Mouse (Mus musculus) stomach, embryonic 15.5 days (tissue): Measurements from ENCODE around the gene Tnc. TPM values are rescaled to one million over a fixed set of nuclear protein-coding genes. Genes with fewer than 3 reads are reported as not detected.
"Not testable (repeated sequence)": the region's sequence is repeated elsewhere in the genome, so short reads cannot be mapped to it uniquely, and the experiment has no call there.

ENCODE experiments used
- ATAC-seq: fragments of 200-750 bp; cut with Nextera tagmentation; 2 replicates; pipeline ENCODE4 v1.8.0; 2017; ENCODE audit warnings: low read depth, moderate number of reproducible peaks, moderate TSS enrichment; ENCODE audit not compliant: insufficient read depth, low FRiP score
- H3K27ac ChIP-seq: fragments of 300-500 bp; sonication (generic); 2 replicates; pipeline ENCODE4 v1.5.1; 2015; ENCODE audit warnings: mild to moderate bottlenecking, inconsistent platforms
- H3K27me3 ChIP-seq: fragments of 300-500 bp; sonication (generic); replicated peaks from 2 replicates; pipeline ENCODE4 v1.6.1; 2015; ENCODE audit warnings: inconsistent platforms
- H3K36me3 ChIP-seq: fragments of 300-500 bp; sonication (generic); 2 replicates; pipeline ENCODE4 v1.6.1; 2015; ENCODE audit warnings: inconsistent platforms
- H3K4me1 ChIP-seq: fragments of 300-500 bp; sonication (generic); 2 replicates; pipeline ENCODE4 v1.6.1; 2015; ENCODE audit warnings: inconsistent platforms
- H3K4me2 ChIP-seq: fragments of 300-500 bp; sonication (generic); 2 replicates; pipeline ENCODE4 v1.6.1; 2015; ENCODE audit warnings: mild to moderate bottlenecking, inconsistent platforms
- H3K4me3 ChIP-seq: fragments of 300-500 bp; sonication (generic); replicated peaks from 2 replicates; pipeline ENCODE4 v1.5.1; 2015; ENCODE audit warnings: inconsistent platforms
- H3K9ac ChIP-seq: fragments of 300-500 bp; sonication (generic); 2 replicates; pipeline ENCODE4 v1.6.1; 2015; ENCODE audit warnings: inconsistent platforms
- H3K9me3 ChIP-seq: fragments of 300-500 bp; sonication (generic); 2 replicates; pipeline ENCODE4 v1.6.1; 2016; ENCODE audit warnings: inconsistent platforms
- WGBS: fragments of 180-500 bp; shearing (Covaris S2); methylation state at CpG from one replicate; pipeline ENCODE4 v1.1.7; 2015; 5-methylcytosine and 5-hydroxymethylcytosine counted together
- polyA plus RNA-seq: library from polyadenylated mRNA; unstranded; fragments of >200 nt; fragmentation: Nextera tagmentation; extraction: Ambion mirVana; gene quantifications from 2 replicates; pipeline ENCODE4 v1.2.1, GENCODE M21; 2015

Gene Tnc
- polyA plus RNA-seq, 1 experiment from 2014 or later: 12.6 TPM

DNA sequence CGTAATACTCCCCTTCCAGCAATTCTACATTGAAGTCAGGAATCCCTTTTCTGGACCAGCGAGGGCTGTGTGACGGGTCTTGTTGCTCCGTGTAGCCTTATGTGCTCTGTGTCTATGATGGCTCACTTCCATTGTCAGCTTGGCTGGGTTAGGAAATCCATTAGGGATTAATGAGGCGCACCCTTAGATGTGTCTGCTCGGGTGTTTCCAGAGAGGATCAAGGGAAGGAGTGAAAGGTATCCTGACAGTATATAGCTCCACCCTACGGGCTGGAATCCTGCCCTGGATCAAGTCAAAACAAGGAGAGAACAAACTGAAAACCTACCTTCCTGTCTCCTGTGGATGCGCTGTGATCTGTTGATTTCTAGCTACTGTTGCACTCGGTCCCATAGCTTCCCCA, 96.8 kb downstream of the Tnc start:
- H3K4me3 ChIP-seq: no peak overlapping the region
- WGBS: 79% methylated on average over 9 of the region's 9 CpGs
- H3K4me2 ChIP-seq: no peak overlapping the region
- H3K9me3 ChIP-seq: no peaks in the 10 kb centered on the region
- no peak overlapping the region for H3K9ac ChIP-seq
- H3K36me3 ChIP-seq: no peaks in the 10 kb centered on the region
- ATAC-seq: no peak
- no peaks in the 10 kb centered on the region for H3K4me1 ChIP-seq
- no peaks in the 10 kb centered on the region; the same call in 1 of the 2 replicates for H3K27me3 ChIP-seq
- H3K27ac ChIP-seq: no peak overlapping the region

DNA sequence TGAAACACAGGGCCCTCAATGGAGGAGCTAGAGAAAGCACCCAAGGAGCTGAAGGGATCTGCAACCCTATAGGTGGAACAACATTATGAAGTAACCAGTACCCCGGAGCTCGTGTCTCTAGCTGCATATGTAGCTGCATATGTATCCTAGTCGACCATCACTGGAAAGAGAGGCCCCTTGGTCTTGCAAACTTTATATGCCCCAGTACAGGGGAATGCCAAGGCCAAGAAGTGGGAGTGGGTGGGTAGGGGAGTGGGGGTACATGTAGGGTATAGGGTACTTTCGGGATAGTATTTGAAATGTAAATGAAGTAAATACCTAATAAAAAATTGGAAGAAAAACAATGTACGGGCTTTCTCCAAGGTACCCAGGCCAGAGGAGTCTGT, 98.1 kb downstream of the Tnc start:
- WGBS: 83% methylated on average over 5 of the region's 5 CpGs
- H3K4me3 ChIP-seq, H3K36me3 ChIP-seq, H3K27me3 ChIP-seq, H3K27ac ChIP-seq, H3K9me3 ChIP-seq, H3K4me2 ChIP-seq, H3K4me1 ChIP-seq, ATAC-seq, H3K9ac ChIP-seq: not testable (repeated sequence)

DNA sequence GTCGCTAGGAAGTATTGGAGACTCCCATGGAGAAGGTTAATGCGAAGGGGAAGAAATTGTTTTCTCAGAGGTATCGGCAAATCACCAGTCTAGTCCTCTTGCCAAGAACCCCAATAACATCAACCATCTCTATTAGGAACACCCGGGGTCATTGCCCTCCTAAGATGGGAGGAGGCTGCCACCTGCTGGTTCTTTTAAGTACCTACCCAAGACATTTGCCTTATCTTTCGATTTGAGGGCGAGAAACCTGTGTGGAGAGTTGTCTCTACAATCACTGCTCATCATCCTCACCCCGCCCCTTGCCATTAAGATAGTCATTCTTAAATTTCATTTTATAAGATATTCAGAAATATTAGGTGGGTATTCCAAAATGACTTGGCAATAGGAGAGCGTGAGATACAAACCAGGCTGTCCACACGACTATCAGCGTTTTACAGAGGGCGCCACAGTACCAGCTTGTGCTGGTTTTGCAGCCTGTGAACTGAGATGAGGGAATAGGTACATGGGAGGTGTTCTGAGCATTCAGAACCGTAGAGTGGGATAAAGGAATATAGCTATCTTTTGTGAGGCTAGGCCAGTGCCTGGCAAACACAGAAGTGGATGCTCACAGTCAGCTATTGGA, 98.6 kb downstream of the Tnc start:
- Histone ChIP-seq H3K4me2 (no peak overlapping the region), H3K27ac (no peak overlapping the region), H3K9ac (no peak overlapping the region), H3K4me3 (no peak overlapping the region), H3K36me3 (no peaks in the 10 kb centered on the region), H3K27me3 (no peaks in the 10 kb centered on the region; the same call in 1 of the 2 replicates), H3K9me3 (no peaks in the 10 kb centered on the region), H3K4me1 (no peaks in the 10 kb centered on the region)
- ATAC-seq: no peak
- WGBS: 41% methylated on average over 12 of the region's 12 CpGs

DNA sequence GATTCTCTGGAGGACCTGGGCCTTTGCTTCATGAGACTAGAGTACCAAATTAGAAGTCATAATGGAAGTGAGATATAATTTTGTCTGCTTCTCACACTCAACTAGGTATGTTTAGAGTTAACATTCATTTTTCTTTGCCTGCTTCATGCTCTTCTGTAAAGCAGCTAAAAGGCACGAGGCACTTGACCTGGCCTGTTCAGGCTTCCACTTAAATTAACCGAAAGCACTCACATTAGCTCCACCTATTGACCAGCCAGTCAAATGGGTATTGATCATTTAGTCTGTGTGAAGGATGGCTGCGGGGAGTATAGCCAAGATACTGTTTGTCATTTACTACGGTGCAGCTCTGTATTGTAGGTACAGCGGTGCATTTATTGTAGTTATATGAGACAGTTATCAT, 103.0 kb downstream of the Tnc start:
- no peak overlapping the region for H3K9ac ChIP-seq
- no peaks in the 10 kb centered on the region for H3K9me3 ChIP-seq
- H3K4me2 ChIP-seq: no peak overlapping the region
- no peak overlapping the region for H3K27ac ChIP-seq
- H3K4me3 ChIP-seq: no peak overlapping the region
- no peaks in the 10 kb centered on the region; the same call in 1 of the 2 replicates for H3K27me3 ChIP-seq
- no peaks in the 10 kb centered on the region for H3K4me1 ChIP-seq
- no peaks in the 10 kb centered on the region for H3K36me3 ChIP-seq
- WGBS: 47% methylated on average over 5 of the region's 5 CpGs
- ATAC-seq: no peak

DNA sequence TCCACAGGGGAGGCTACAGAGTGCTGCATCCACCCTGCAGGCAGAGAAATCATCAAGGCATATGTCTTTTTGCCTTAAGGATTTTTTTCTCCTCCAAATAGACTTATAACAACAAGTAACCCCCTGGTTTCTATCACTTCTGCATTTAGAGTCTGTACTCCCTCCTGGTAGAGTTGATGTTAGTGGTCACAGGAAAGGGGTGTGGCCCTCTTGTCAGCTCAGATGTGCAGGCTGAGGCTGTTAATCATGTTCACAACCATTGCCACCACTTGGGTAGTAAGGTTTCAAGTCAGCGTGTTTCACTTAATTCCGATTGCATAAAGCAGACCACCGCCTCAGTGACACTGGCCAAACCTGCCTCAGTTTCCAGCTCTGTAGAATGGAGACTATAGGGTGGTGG, 103.9 kb downstream of the Tnc start:
- WGBS: 88% methylated on average over 3 of the region's 3 CpGs
- no peaks in the 10 kb centered on the region for H3K36me3 ChIP-seq

DNA sequence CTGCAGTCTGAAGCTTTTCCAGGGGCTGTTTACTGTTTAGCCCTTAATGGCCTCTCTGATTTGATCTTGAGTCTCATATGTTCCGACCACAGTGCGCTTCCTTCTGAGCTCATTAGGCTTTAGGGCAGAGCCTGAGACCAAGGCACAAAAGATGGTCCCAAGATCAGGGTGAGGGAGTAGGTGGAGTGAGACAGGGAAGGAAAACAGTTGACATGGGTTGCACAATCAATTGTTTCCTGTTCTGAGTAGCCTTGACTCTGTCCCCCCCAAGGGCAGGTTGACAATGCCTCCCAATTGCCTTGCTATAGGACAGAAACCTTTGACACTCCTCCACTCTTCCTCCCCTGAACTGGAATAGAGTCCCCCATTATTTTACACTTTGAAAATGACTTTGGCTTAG, 105.4 kb downstream of the Tnc start:
- no peaks in the 10 kb centered on the region for H3K36me3 ChIP-seq
- no peak overlapping the region for H3K9ac ChIP-seq
- ATAC-seq: no peak
- WGBS: 65% methylated on average over 2 of the region's 2 CpGs
- H3K4me1 ChIP-seq: no peaks in the 10 kb centered on the region
- H3K9me3 ChIP-seq: no peaks in the 10 kb centered on the region
- no peak overlapping the region for H3K4me3 ChIP-seq
- H3K27me3 ChIP-seq: no peaks in the 10 kb centered on the region; the same call in 1 of the 2 replicates
- H3K4me2 ChIP-seq: no peak overlapping the region
- H3K27ac ChIP-seq: no peak overlapping the region

More for the DNA sequence above, 103.9 kb downstream of the Tnc start:
- no peaks in the 10 kb centered on the region for H3K9me3 ChIP-seq
- H3K27ac ChIP-seq: no peak overlapping the region
- ATAC-seq: no peak
- H3K4me1 ChIP-seq: no peaks in the 10 kb centered on the region
- H3K4me3 ChIP-seq: no peak overlapping the region
- no peak overlapping the region for H3K9ac ChIP-seq
- no peaks in the 10 kb centered on the region; the same call in 1 of the 2 replicates for H3K27me3 ChIP-seq
- no peak overlapping the region for H3K4me2 ChIP-seq

DNA sequence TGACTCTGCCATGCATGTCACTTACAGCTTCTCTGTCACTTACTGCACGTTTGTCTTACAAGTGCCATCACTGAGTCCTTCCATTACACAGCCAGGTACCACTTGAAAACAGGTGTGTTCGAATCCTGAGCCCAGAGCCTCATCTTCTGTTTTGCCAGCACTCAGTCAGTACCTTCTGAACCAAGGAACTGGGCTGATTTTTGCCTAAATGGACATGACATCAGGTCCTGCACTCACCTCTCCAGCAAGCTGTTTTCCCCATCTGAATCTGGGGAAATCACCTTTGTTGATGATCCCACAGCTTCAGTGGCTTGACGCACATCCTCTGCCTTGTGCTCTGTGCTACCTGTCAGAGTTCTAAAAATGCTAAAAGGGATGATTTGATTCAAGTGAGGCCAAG, 107.4 kb downstream of the Tnc start:
- ATAC-seq: no peak
- no peaks in the 10 kb centered on the region for H3K9me3 ChIP-seq
- H3K4me3 ChIP-seq: no peak overlapping the region
- H3K4me1 ChIP-seq: no peaks in the 10 kb centered on the region
- no peak overlapping the region for H3K4me2 ChIP-seq
- no peak overlapping the region for H3K9ac ChIP-seq
- H3K36me3 ChIP-seq: no peaks in the 10 kb centered on the region
- 69% methylated on average over 3 of the region's 3 CpGs for WGBS
- H3K27ac ChIP-seq: no peak overlapping the region
- no peaks in the 10 kb centered on the region for H3K27me3 ChIP-seq

DNA sequence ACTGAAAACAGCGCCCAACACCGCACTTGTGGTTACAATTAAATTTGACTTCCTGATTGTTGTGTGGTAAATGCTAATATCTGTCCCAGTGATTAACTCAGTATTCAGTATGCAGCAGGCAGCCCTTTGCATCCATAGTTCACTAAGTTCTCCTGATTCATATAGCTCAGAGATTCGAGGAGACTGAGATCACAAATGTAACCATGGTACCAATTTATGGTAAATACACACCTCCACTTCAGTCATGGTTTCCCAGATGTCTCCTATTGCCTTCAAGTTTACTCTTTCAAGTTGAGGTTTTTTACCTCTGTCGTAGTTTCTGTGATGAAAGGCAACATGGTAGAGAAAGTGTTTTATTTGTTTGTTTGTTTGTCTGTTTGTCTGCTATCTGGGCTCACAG, 110.9 kb downstream of the Tnc start:
- Histone ChIP-seq H3K9me3 (no peaks in the 10 kb centered on the region), H3K4me2 (no peak overlapping the region), H3K27me3 (no peaks in the 10 kb centered on the region), H3K4me3 (no peak overlapping the region), H3K9ac (no peak overlapping the region), H3K4me1 (no peaks in the 10 kb centered on the region), H3K36me3 (no peaks in the 10 kb centered on the region), H3K27ac (no peak overlapping the region)
- ATAC-seq: no peak
- 81% methylated on average over 4 of the region's 4 CpGs for WGBS

DNA sequence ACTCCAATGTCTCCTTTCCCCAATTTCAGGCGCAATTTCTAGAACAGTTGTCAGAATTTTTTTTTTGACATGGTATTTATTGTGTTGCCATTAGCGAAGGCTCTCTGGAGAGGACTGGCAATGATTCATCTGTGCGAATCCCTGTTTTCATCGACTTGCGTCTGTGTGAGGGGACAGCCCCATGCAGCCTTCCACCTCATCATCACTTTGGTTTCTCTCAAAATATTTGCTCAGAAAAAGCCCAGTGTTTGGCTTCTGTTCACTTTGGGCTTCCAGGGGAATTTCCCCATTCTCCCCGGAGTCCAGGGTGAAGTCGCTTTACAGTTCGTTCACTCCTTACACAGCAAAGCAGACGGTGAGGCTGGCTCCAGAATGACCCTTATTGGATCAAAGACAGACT, 111.5 kb downstream of the Tnc start:
- ATAC-seq: no peak
- H3K27ac ChIP-seq: no peak overlapping the region
- no peaks in the 10 kb centered on the region for H3K27me3 ChIP-seq
- no peaks in the 10 kb centered on the region for H3K36me3 ChIP-seq
- 73% methylated on average over 9 of the region's 9 CpGs for WGBS
- no peak overlapping the region for H3K4me3 ChIP-seq
- H3K9me3 ChIP-seq: no peaks in the 10 kb centered on the region
- H3K9ac ChIP-seq: no peak overlapping the region
- no peaks in the 10 kb centered on the region for H3K4me1 ChIP-seq
- no peak overlapping the region for H3K4me2 ChIP-seq

DNA sequence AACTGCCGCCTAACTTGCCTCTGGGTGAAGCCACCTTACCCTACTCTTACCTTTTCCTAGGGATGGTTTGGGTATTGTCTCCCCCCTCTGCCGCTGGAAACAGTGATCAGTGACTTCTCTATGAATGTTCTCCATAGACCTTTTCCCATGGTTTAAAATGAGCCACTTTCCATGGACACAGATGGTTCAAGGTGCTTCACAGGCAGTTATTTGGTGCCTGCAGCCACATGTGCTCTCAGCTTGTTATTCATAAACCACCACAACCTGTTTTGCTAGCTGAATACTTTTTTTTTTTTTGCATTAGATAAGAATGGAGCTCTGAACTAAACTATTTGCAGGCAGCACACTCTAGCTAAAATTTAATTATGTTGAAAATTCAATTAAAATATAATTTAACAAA, 116.0 kb downstream of the Tnc start:
- H3K9ac ChIP-seq: no peak overlapping the region
- no peak overlapping the region for H3K4me3 ChIP-seq
- ATAC-seq: no peak
- no peaks in the 10 kb centered on the region for H3K27me3 ChIP-seq
- no peaks in the 10 kb centered on the region for H3K4me1 ChIP-seq
- WGBS: 85% methylated on average over 2 of the region's 2 CpGs
- no peak overlapping the region for H3K27ac ChIP-seq
- no peaks in the 10 kb centered on the region for H3K9me3 ChIP-seq
- H3K36me3 ChIP-seq: no peaks in the 10 kb centered on the region
- no peak overlapping the region for H3K4me2 ChIP-seq

DNA sequence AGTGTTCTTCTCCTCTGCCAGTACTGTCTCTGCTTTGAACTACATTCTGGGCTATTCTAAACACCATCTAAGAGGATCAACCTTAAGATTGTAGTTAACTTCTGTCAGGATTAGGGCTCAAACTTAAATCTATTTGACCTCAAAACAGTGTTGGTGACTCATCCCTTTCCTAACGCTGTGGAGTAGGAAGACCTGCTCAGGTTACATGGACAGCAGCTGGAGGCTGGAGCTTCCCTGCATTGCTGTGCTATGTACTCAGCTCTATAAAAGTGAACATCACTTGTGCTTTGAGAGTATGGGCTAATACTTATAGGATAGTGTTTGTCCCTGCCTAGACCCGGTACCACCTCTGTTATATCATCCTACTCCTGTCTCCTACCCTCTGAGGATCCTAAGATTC, 117.3 kb downstream of the Tnc start:
- Histone ChIP-seq H3K4me1 (no peaks in the 10 kb centered on the region), H3K4me2 (no peak overlapping the region), H3K4me3 (no peak overlapping the region), H3K9ac (no peak overlapping the region), H3K9me3 (no peaks in the 10 kb centered on the region), H3K27ac (no peak overlapping the region), H3K36me3 (no peaks in the 10 kb centered on the region), H3K27me3 (no peaks in the 10 kb centered on the region)
- 55% methylated on average over 2 of the region's 2 CpGs for WGBS
- no peak for ATAC-seq

DNA sequence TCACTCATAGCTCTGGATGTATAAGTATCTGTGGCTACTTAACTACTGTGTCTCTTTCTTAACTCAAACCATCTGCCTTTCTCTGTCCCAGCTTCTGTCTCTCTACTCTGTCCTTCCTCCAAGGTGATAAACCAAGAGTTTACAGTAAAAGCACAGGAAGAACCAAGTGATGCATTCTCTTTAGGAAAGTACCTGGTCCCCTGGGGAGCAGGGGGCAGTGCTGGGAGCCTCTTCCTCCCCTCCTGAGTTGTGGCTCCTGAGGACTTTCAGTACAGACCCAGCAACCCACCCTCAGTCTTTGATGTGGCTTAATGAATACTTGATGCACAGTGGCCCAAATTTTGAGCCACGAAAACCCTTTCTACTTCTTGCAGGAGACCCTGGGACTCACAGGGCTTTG, 118.6 kb downstream of the Tnc start:
- Histone ChIP-seq H3K9me3 (no peaks in the 10 kb centered on the region), H3K36me3 (no peaks in the 10 kb centered on the region), H3K4me2 (no peak overlapping the region), H3K27ac (no peak overlapping the region), H3K27me3 (no peaks in the 10 kb centered on the region), H3K4me1 (no peaks in the 10 kb centered on the region), H3K4me3 (no peak overlapping the region), H3K9ac (no peak overlapping the region)
- WGBS: 81% methylated on average over 1 of the region's 1 CpGs
- ATAC-seq: no peak

DNA sequence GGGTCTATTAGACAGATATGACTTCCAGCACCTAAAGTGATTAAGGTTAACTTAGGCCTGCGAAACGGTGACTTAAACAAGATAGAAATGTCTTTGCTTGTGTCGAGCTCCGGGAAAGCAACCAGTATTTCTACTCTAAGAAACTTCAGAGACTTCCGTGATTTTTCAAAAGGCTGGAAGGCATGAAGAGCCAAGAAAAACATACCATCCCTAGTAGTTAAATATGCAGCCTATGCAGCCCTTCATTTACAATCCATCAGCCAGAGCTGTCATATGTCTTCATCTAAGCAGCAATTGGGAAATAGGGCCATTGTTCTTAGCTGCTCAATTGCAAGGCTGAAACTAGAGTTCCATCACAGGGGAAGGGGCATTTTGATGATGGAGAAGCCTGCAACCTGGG, 129.6 kb downstream of the Tnc start:
- Histone ChIP-seq H3K4me2 (no peak overlapping the region), H3K27me3 (no peaks in the 10 kb centered on the region), H3K27ac (no peak overlapping the region), H3K9me3 (no peaks in the 10 kb centered on the region), H3K36me3 (no peaks in the 10 kb centered on the region), H3K9ac (no peak overlapping the region), H3K4me3 (no peak overlapping the region), H3K4me1 (no peaks in the 10 kb centered on the region)
- ATAC-seq: no peak
- 64% methylated on average over 5 of the region's 5 CpGs for WGBS
